Mouse (Mus musculus) frontal cortex, adult (tissue): ENCODE data around the gene Phkb.

ENCODE experiments used
- ATAC-seq: cut with Nextera tagmentation; 2 replicates; pipeline ENCODE4 v1.9.2; 2017; ENCODE audit warnings: mild to moderate bottlenecking, moderate library complexity, mixed read lengths; ENCODE audit not compliant: low TSS enrichment

The Phkb gene

GRCm38 (mm10) chr8:86087468-86087867, 246.7 kb downstream of the Phkb start:
- no peak for ATAC-seq

- ATAC-seq: no peak
These were observed 249.9 kb downstream of the Phkb start for GRCm38 (mm10) chr8:86090666-86091065.
